Mouse (Mus musculus): ENCODE results near the gene Cntn3. TPM values are rescaled to one million over a fixed set of nuclear protein-coding genes. Genes with fewer than 3 reads are reported as not detected.

The Cntn3 gene
- polyA plus RNA-seq, 1 experiment from 2014 or later, result 0.78 TPM

GRCm38 (mm10) chr6:102523037-102523436, 49.9 kb downstream of the Cntn3 start:
- Histone ChIP-seq H3K36me3 (ENCODE audit: control insufficient read depth, insufficient read depth, low read length) (no peaks in the 10 kb centered on the region), H3K9me3 (ENCODE audit: control insufficient read depth, low read length) (no peaks in the 10 kb centered on the region), H3K27me3 (replicated peaks; ENCODE audit: control insufficient read depth, insufficient read depth, low read length) (no peaks in the 10 kb centered on the region), H3K4me3 (ENCODE audit: low read depth, low read length) (no peak overlapping the region), H3K4me1 (replicated peaks; ENCODE audit: control insufficient read depth, insufficient read depth, low read length) (no peaks in the 10 kb centered on the region), H3K9ac (ENCODE audit: low read depth, low read length) (no peak overlapping the region), H3K4me2 (no peak overlapping the region), H3K27ac (ENCODE audit: low read depth, low read length) (no peak overlapping the region)
- 82% methylated on average over 2 of the region's 2 CpGs for WGBS
- no peak for ATAC-seq (replicated peaks; ENCODE audit: low FRiP score)
- DNase-seq (ENCODE audit: low spot score), result no peak

- H3K27me3 ChIP-seq (replicated peaks; ENCODE audit: control insufficient read depth, insufficient read depth, low read length), result no peaks in the 10 kb centered on the region
- WGBS, result 79% methylated on average over 2 of the region's 2 CpGs
- no peak overlapping the region for H3K27ac ChIP-seq (ENCODE audit: low read depth, low read length)
- no peak for ATAC-seq (replicated peaks; ENCODE audit: low FRiP score)
- H3K9me3 ChIP-seq (ENCODE audit: control insufficient read depth, low read length), result no peaks in the 10 kb centered on the region
- no peak overlapping the region for H3K4me2 ChIP-seq
- no peak for DNase-seq (ENCODE audit: low spot score)
- no peaks in the 10 kb centered on the region for H3K4me1 ChIP-seq (replicated peaks; ENCODE audit: control insufficient read depth, insufficient read depth, low read length)
- H3K9ac ChIP-seq (ENCODE audit: low read depth, low read length), result no peak overlapping the region
- H3K36me3 ChIP-seq (ENCODE audit: control insufficient read depth, insufficient read depth, low read length), result no peaks in the 10 kb centered on the region
- H3K4me3 ChIP-seq (ENCODE audit: low read depth, low read length), result no peak overlapping the region
These were observed 51.9 kb downstream of the Cntn3 start for GRCm38 (mm10) chr6:102520977-102521376.

- Histone ChIP-seq H3K27ac (ENCODE audit: low read depth, low read length) (no peak overlapping the region), H3K9ac (ENCODE audit: low read depth, low read length) (no peak overlapping the region), H3K9me3 (ENCODE audit: control insufficient read depth, low read length) (no peaks in the 10 kb centered on the region), H3K27me3 (replicated peaks; ENCODE audit: control insufficient read depth, insufficient read depth, low read length) (no peaks in the 10 kb centered on the region), H3K4me3 (ENCODE audit: low read depth, low read length) (no peak overlapping the region), H3K4me1 (replicated peaks; ENCODE audit: control insufficient read depth, insufficient read depth, low read length) (no peaks in the 10 kb centered on the region), H3K4me2 (no peak overlapping the region), H3K36me3 (ENCODE audit: control insufficient read depth, insufficient read depth, low read length) (no peaks in the 10 kb centered on the region)
- ATAC-seq (replicated peaks; ENCODE audit: low FRiP score), result no peak
- no peak for DNase-seq (ENCODE audit: low spot score)
- 68% methylated on average over 2 of the region's 2 CpGs for WGBS
These were observed 57.7 kb downstream of the Cntn3 start for GRCm38 (mm10) chr6:102515231-102515630.

GRCm38 (mm10) chr6:102512085-102512484, 60.8 kb downstream of the Cntn3 start:
- Histone ChIP-seq H3K36me3 (ENCODE audit: control insufficient read depth, insufficient read depth, low read length) (no peaks in the 10 kb centered on the region), H3K9ac (ENCODE audit: low read depth, low read length) (no peak overlapping the region), H3K4me1 (replicated peaks; ENCODE audit: control insufficient read depth, insufficient read depth, low read length) (no peaks in the 10 kb centered on the region), H3K27me3 (replicated peaks; ENCODE audit: control insufficient read depth, insufficient read depth, low read length) (no peaks in the 10 kb centered on the region), H3K4me3 (ENCODE audit: low read depth, low read length) (no peak overlapping the region), H3K4me2 (no peak overlapping the region), H3K27ac (ENCODE audit: low read depth, low read length) (no peak overlapping the region), H3K9me3 (ENCODE audit: control insufficient read depth, low read length) (no peaks in the 10 kb centered on the region)
- ATAC-seq (replicated peaks; ENCODE audit: low FRiP score) (no peak), DNase-seq (ENCODE audit: low spot score) (no peak)
- 66% methylated on average over 1 of the region's 1 CpGs for WGBS

- no peaks in the 10 kb centered on the region for H3K4me1 ChIP-seq (replicated peaks; ENCODE audit: control insufficient read depth, insufficient read depth, low read length)
- DNase-seq (ENCODE audit: low spot score) (no peak), ATAC-seq (replicated peaks; ENCODE audit: low FRiP score) (no peak)
- no peaks in the 10 kb centered on the region for H3K36me3 ChIP-seq (ENCODE audit: control insufficient read depth, insufficient read depth, low read length)
- no peaks in the 10 kb centered on the region for H3K9me3 ChIP-seq (ENCODE audit: control insufficient read depth, low read length)
- no peak overlapping the region for H3K27ac ChIP-seq (ENCODE audit: low read depth, low read length)
- H3K4me3 ChIP-seq (ENCODE audit: low read depth, low read length), result no peak overlapping the region
- H3K9ac ChIP-seq (ENCODE audit: low read depth, low read length), result no peak overlapping the region
- no peak overlapping the region for H3K4me2 ChIP-seq
- no peaks in the 10 kb centered on the region for H3K27me3 ChIP-seq (replicated peaks; ENCODE audit: control insufficient read depth, insufficient read depth, low read length)
These were observed 87.4 kb downstream of the Cntn3 start for GRCm38 (mm10) chr6:102485509-102485908.

- H3K27me3 ChIP-seq (replicated peaks; ENCODE audit: control insufficient read depth, insufficient read depth, low read length), result no peaks in the 10 kb centered on the region
- H3K36me3 ChIP-seq (ENCODE audit: control insufficient read depth, insufficient read depth, low read length), result no peaks in the 10 kb centered on the region
- no peak overlapping the region for H3K4me3 ChIP-seq (ENCODE audit: low read depth, low read length)
- no peak for ATAC-seq (replicated peaks; ENCODE audit: low FRiP score)
- no peak overlapping the region for H3K4me2 ChIP-seq
- no peak overlapping the region for H3K9ac ChIP-seq (ENCODE audit: low read depth, low read length)
- 76% methylated on average over 8 of the region's 8 CpGs for WGBS
- no peak overlapping the region for H3K27ac ChIP-seq (ENCODE audit: low read depth, low read length)
- no peaks in the 10 kb centered on the region for H3K4me1 ChIP-seq (replicated peaks; ENCODE audit: control insufficient read depth, insufficient read depth, low read length)
- H3K9me3 ChIP-seq (ENCODE audit: control insufficient read depth, low read length), result no peaks in the 10 kb centered on the region
- DNase-seq (ENCODE audit: low spot score), result no peak
These were observed 94.4 kb downstream of the Cntn3 start for GRCm38 (mm10) chr6:102478320-102479080.

- H3K9me3 ChIP-seq (ENCODE audit: control insufficient read depth, low read length), result no peaks in the 10 kb centered on the region
- H3K4me1 ChIP-seq (replicated peaks; ENCODE audit: control insufficient read depth, insufficient read depth, low read length), result no peaks in the 10 kb centered on the region
- no peaks in the 10 kb centered on the region for H3K36me3 ChIP-seq (ENCODE audit: control insufficient read depth, insufficient read depth, low read length)
- ATAC-seq (replicated peaks; ENCODE audit: low FRiP score) (no peak), DNase-seq (ENCODE audit: low spot score) (no peak)
- no peak overlapping the region for H3K27ac ChIP-seq (ENCODE audit: low read depth, low read length)
- WGBS, result 84% methylated on average over 4 of the region's 4 CpGs
- H3K4me3 ChIP-seq (ENCODE audit: low read depth, low read length), result no peak overlapping the region
- no peak overlapping the region for H3K9ac ChIP-seq (ENCODE audit: low read depth, low read length)
- H3K27me3 ChIP-seq (replicated peaks; ENCODE audit: control insufficient read depth, insufficient read depth, low read length), result no peaks in the 10 kb centered on the region
- no peak overlapping the region for H3K4me2 ChIP-seq
These were observed 134.5 kb downstream of the Cntn3 start for GRCm38 (mm10) chr6:102438353-102438752.

GRCm38 (mm10) chr6:102427549-102427948, 145.4 kb downstream of the Cntn3 start:
- WGBS, result 82% methylated on average over 1 of the region's 1 CpGs
- H3K9ac ChIP-seq (ENCODE audit: low read depth, low read length), result no peak overlapping the region

GRCm38 (mm10) chr6:102421781-102422180, 151.1 kb downstream of the Cntn3 start:
- Histone ChIP-seq H3K9ac (ENCODE audit: low read depth, low read length) (no peak overlapping the region), H3K4me3 (ENCODE audit: low read depth, low read length) (no peak overlapping the region), H3K27me3 (replicated peaks; ENCODE audit: control insufficient read depth, insufficient read depth, low read length) (no peaks in the 10 kb centered on the region), H3K27ac (ENCODE audit: low read depth, low read length) (no peak overlapping the region), H3K4me1 (replicated peaks; ENCODE audit: control insufficient read depth, insufficient read depth, low read length) (no peaks in the 10 kb centered on the region), H3K36me3 (ENCODE audit: control insufficient read depth, insufficient read depth, low read length) (no peaks in the 10 kb centered on the region), H3K4me2 (no peak overlapping the region), H3K9me3 (ENCODE audit: control insufficient read depth, low read length) (no peaks in the 10 kb centered on the region)
- DNase-seq (ENCODE audit: low spot score), result no peak
- no peak for ATAC-seq (replicated peaks; ENCODE audit: low FRiP score)
- WGBS, result 67% methylated on average over 1 of the region's 1 CpGs

More at GRCm38 (mm10) chr6:102427549-102427948, 145.4 kb downstream of the Cntn3 start:
- Histone ChIP-seq H3K27ac (ENCODE audit: low read depth, low read length) (no peak overlapping the region), H3K4me1 (replicated peaks; ENCODE audit: control insufficient read depth, insufficient read depth, low read length) (no peaks in the 10 kb centered on the region), H3K9me3 (ENCODE audit: control insufficient read depth, low read length) (no peaks in the 10 kb centered on the region), H3K27me3 (replicated peaks; ENCODE audit: control insufficient read depth, insufficient read depth, low read length) (no peaks in the 10 kb centered on the region), H3K36me3 (ENCODE audit: control insufficient read depth, insufficient read depth, low read length) (no peaks in the 10 kb centered on the region), H3K4me3 (ENCODE audit: low read depth, low read length) (no peak overlapping the region), H3K4me2 (no peak overlapping the region)
- DNase-seq (ENCODE audit: low spot score) (no peak), ATAC-seq (replicated peaks; ENCODE audit: low FRiP score) (no peak)
